Mouse (Mus musculus) heart, adult 2 months (tissue): ENCODE measurements around the gene Ank3. TPM values are rescaled to one million over a fixed set of nuclear protein-coding genes. Genes with fewer than 3 reads are reported as not detected.
"Not testable (repeated sequence)": the region's sequence is repeated elsewhere in the genome, so short reads cannot be mapped to it uniquely, and the experiment has no call there.

ENCODE experiments used
- DNase-seq, 2 experiments: peaks; one replicate each; pipeline ENCODE4 v3.0.0; 2021
- H3K27ac ChIP-seq: fragments of 200-600 bp; 2 replicates; pipeline ENCODE4 v1.8.1; 2022
- H3K27me3 ChIP-seq: fragments of 200-500 bp; 2 replicates; pipeline ENCODE4 v1.6.1; 2012; ENCODE audit warnings: mild to moderate bottlenecking, low read length, inconsistent platforms, mixed read lengths; ENCODE audit not compliant: control insufficient read depth, insufficient read depth
- H3K36me3 ChIP-seq: fragments of 200-500 bp; 2 replicates; pipeline ENCODE4 v1.6.1; 2012; ENCODE audit warnings: low read length, inconsistent platforms; ENCODE audit not compliant: control insufficient read depth, insufficient read depth
- H3K4me1 ChIP-seq: fragments of 200-500 bp; 2 replicates; pipeline ENCODE4 v1.6.1; 2011; ENCODE audit warnings: low read length; ENCODE audit not compliant: control insufficient read depth, insufficient read depth
- H3K4me3 ChIP-seq: fragments of 200-600 bp; 2 replicates; pipeline ENCODE4 v1.8.1; 2022
- H3K79me2 ChIP-seq: fragments of 200-500 bp; replicated peaks from 2 replicates; pipeline ENCODE4 v1.6.1; 2012; ENCODE audit warnings: mild to moderate bottlenecking, inconsistent platforms, low read length, moderate library complexity, mixed read lengths; ENCODE audit not compliant: control insufficient read depth, insufficient read depth
- H3K9ac ChIP-seq: fragments of 200-500 bp; 2 replicates; pipeline ENCODE4 v1.6.1; 2012; ENCODE audit warnings: low read depth, mild to moderate bottlenecking, control low read depth, inconsistent platforms, low read length, mixed read lengths
- CTCF ChIP-seq: fragments of 200-600 bp; IDR thresholded peaks from 2 replicates; pipeline ENCODE4 v1.8.1; 2022; ENCODE audit warnings: antibody characterized with exemption, mild to moderate bottlenecking, moderate library complexity
- EP300 ChIP-seq: fragments of 200-500 bp; IDR thresholded peaks from 2 replicates; pipeline ENCODE4 v1.6.1; 2011; ENCODE audit warnings: low read depth, low read length, control low read depth; ENCODE audit not compliant: insufficient read depth
- POLR2A ChIP-seq: fragments of 200-500 bp; IDR thresholded peaks from 2 replicates; pipeline ENCODE4 v1.6.1; 2011; ENCODE audit warnings: mild to moderate bottlenecking, low read depth, low read length, control low read depth; ENCODE audit not compliant: insufficient read depth
- WGBS: fragments of 180-500 bp; shearing (Covaris S2); methylation state at CpG from one replicate; pipeline ENCODE4 v1.1.7; 2018; 5-methylcytosine and 5-hydroxymethylcytosine counted together
- intact Hi-C: fragments of 180-260 bp; cut with DNase I; formaldehyde crosslinking; loops from one replicate; pipeline ENCODE4 v1.15.1; 2025
- polyA plus RNA-seq: library from polyadenylated mRNA; depleted of rRNA; stranded (reverse); fragments of >200 nt; gene quantifications from 2 replicates; pipeline ENCODE4 v1.2.3, GENCODE M21; 2012
- total RNA-seq, 2 experiments: library from RNA; stranded (reverse); gene quantifications; 2 replicates each; pipeline ENCODE4 v1.2.3; 2021

Ank3 gene
- total and polyA plus RNA-seq, 3 experiments: 16.8 to 80.3 (median 64.6) TPM

DNA sequence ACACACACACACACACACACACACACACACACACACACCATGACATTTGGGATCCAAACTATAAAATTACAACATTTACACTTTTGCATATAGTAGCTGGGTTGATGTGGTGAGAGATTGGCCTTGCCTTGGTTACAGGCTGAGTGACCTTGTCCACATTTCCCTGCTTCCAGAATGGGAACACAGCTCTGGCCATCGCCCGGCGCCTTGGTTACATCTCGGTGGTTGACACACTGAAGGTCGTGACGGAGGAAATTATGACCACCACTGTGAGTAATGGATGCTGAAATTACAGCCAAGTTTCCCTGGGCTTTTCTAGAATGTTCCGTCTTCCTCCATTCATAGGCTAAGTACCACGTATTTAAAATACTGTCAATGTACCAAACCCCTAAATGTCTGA lies 500.2 kb downstream of the Ank3 start:
- no peak for DNase-seq
- Histone ChIP-seq H3K4me1 (peaks cover 1% of the 10 kb centered on the region; the same call in 1 of the 2 replicates), H3K79me2 (no peaks in the 10 kb centered on the region; the same call in 1 of the 2 replicates), H3K36me3 (no peaks in the 10 kb centered on the region), H3K27me3 (no peaks in the 10 kb centered on the region), H3K9ac (no peak overlapping the region), H3K4me3 (no peak overlapping the region), H3K27ac (no peak overlapping the region)
- TF ChIP-seq POLR2A (no peak), CTCF (no peak), EP300 (no peak)
- intact Hi-C loops: no loop called here
- WGBS: 89% methylated on average over 8 of the region's 8 CpGs

DNA sequence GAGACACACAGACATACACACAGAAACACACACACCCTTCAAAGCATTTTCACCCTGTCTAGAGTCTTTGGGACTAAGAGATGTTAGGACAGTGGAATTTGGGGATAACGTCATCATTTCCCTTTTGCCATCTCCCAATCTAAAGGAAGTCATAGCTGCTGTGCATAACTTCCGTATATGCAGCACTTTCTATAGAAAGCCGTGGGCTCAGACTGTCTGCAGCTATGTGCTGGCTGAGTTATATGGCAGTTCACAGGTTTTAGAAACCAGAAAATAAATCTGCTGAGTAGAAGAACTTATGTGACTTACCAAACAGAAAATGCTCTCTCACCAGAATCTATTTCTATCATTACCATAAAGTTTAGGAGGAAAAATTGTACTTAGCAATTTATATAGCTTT lies 501.2 kb downstream of the Ank3 start:
- Histone ChIP-seq H3K4me1 (peaks cover 1% of the 10 kb centered on the region; the same call in 1 of the 2 replicates), H3K4me3 (no peak overlapping the region), H3K27ac (no peak overlapping the region), H3K36me3 (no peaks in the 10 kb centered on the region), H3K27me3 (no peaks in the 10 kb centered on the region), H3K79me2 (no peaks in the 10 kb centered on the region; the same call in 1 of the 2 replicates), H3K9ac (no peak overlapping the region)
- TF ChIP-seq EP300 (no peak), POLR2A (no peak), CTCF (no peak)
- DNase-seq: no peak
- 50% methylated on average over 3 of the region's 3 CpGs for WGBS
- intact Hi-C loops: no loop called here

DNA sequence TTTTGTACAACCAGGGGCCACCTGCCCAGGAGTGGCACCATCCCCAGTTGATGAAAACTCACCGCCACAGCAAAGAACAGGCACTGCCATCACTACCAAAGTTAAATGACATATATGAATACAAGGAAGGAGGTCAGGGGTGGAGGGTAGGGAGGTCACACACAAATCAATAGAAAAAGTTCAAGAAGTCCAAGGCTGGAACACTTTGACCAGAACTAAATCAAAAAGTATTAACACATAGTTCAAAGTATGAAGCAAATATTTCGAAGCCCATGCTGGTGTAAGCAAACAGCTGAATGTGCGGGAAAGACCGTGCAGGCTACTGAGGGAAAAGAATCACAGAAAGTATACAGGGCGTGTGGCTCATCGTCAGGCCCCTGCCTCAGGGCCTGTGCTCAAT lies 503.5 kb downstream of the Ank3 start:
- Histone ChIP-seq H3K27me3 (no peaks in the 10 kb centered on the region), H3K27ac (no peak overlapping the region), H3K4me3 (no peak overlapping the region), H3K79me2 (no peaks in the 10 kb centered on the region), H3K4me1 (peaks cover 1% of the 10 kb centered on the region; the same call in 1 of the 2 replicates), H3K36me3 (no peaks in the 10 kb centered on the region), H3K9ac (no peak overlapping the region)
- TF ChIP-seq CTCF (no peak), EP300 (no peak), POLR2A (no peak)
- WGBS: 88% methylated on average over 6 of the region's 6 CpGs
- intact Hi-C loops: no loop called here
- DNase-seq: no peak

DNA sequence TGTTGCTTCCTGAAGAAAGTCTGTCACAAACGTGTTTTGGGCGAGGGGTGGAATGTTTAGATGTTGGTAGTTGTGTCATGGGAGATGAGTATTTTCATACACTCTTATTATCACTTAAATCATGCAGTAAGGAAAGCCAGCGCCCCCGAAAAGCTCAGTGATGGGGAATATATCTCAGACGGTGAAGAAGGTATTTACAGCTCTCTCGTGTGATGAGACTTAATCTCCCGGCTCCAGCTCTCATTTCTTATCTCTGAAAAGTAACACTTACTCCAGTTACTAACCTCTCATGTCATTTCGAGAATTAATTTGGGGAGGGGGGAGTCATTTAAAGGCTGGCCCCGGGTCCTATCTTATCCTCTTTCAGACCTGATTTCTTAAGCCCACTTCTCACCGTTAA lies 505.7 kb downstream of the Ank3 start:
- H3K36me3 ChIP-seq: no peaks in the 10 kb centered on the region
- no peak overlapping the region for H3K9ac ChIP-seq
- no peak overlapping the region for H3K4me3 ChIP-seq
- DNase-seq: no peak
- no peaks in the 10 kb centered on the region for H3K27me3 ChIP-seq
- H3K79me2 ChIP-seq: no peaks in the 10 kb centered on the region
- TF ChIP-seq CTCF (no peak), POLR2A (no peak)
- no peaks in the 10 kb centered on the region for H3K4me1 ChIP-seq
- no peak overlapping the region for H3K27ac ChIP-seq
- 41% methylated on average over 10 of the region's 10 CpGs for WGBS
- intact Hi-C loops: no loop called here

DNA sequence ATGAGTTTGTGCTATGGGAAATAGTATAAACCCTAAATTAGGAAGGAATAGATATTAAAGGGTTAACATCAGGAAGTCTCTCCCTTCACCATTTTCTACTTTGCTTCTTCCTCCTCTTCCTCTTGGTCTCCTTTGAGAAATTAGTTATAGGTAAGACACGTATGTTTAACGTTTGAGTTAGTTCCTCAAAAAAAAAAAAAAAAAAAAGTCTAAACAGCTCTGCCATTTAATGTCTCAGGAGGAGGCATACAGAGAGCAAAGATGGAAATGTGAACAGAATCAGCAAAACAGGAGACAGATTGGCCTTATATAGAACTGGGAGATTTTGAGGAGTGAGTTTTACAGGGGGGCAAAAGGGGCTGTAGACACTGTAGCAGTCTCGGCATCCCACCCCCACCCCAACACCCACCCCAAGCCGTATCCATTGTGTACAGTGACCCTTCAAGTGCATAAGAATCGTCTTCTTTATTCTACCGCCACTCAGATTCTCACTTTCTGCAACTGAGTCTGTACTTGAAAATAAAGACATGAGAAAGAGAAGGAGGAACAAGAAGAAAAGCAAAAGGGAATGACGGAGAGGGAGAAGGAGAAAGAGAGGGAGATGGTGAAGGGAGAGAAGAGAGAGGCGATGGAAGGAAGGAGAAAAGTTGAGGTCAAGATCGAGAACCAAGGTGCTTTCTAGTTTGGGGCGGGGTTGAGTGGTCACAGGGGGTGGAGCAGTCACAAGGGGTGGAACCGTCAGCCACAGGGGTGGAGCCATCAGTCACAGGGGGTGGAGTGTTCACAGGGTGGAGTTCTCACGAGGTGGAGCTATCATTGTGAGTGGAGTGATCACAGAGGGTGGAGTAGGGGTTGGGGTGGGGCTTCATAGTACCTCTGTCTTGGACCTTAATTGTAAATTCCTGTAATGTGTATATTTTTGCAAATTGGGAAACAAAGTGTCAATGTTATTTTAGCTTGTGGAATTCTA lies 509.5 kb downstream of the Ank3 start:
- H3K79me2 ChIP-seq: no peaks in the 10 kb centered on the region
- no peaks in the 10 kb centered on the region for H3K4me1 ChIP-seq
- H3K9ac ChIP-seq: no peak overlapping the region
- intact Hi-C loops: no loop called here
- no peak for DNase-seq
- H3K27ac ChIP-seq: no peak overlapping the region
- H3K36me3 ChIP-seq: no peaks in the 10 kb centered on the region
- no peak overlapping the region for H3K4me3 ChIP-seq
- 66% methylated on average over 12 of the region's 12 CpGs for WGBS
- H3K27me3 ChIP-seq: no peaks in the 10 kb centered on the region
- TF ChIP-seq POLR2A: no peak
- no peak for TF ChIP-seq EP300
- TF ChIP-seq CTCF: no peak

DNA sequence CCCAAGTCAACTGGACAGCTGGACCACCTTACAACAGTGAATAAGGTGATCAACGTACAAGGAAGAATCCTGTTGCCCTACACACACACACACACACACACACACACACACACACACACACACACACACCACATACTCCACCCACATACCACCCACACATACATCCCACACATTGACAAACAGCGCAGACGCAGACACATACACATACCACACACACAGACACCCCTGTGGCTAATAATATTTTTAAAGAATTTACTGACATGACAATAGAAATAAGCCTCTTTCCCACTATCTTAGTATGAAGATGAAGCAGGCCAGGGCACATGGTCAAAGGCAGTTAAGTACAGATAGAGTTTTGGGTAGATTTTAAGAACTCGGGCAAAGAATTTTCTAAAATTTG lies 511.3 kb downstream of the Ank3 start:
- Histone ChIP-seq H3K27me3 (no peaks in the 10 kb centered on the region), H3K4me1 (no peaks in the 10 kb centered on the region), H3K27ac (no peak overlapping the region; the same call in 1 of the 2 replicates), H3K36me3 (no peaks in the 10 kb centered on the region), H3K4me3 (no peak overlapping the region), H3K9ac (no peak overlapping the region), H3K79me2 (no peaks in the 10 kb centered on the region)
- intact Hi-C loops: no loop called here
- TF ChIP-seq CTCF: no peak
- TF ChIP-seq EP300: no peak
- TF ChIP-seq POLR2A: no peak
- no peak for DNase-seq
- WGBS: 81% methylated on average over 4 of the region's 4 CpGs

DNA sequence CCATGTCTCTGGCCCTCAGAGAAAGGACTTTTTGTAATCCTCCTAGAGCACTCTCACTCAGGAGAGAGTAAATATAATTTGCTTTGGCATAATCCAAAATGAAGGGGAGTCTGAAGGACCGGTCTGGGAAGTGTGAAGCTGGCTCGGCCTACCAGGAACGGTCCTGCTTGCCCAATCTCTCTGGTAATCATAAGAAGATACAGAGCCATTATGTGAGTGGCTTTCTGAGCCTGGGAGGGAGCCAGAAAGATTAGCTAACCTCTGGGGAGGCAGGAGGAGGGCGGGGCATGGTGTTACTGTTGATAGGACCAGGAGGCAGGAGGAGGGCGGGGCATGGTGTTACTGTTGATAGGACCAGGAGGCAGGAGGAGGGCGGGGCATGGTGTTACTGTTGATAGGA lies 511.7 kb downstream of the Ank3 start:
- H3K4me3 ChIP-seq, H3K27ac ChIP-seq, H3K36me3 ChIP-seq, H3K79me2 ChIP-seq, intact Hi-C loops, H3K27me3 ChIP-seq, H3K9ac ChIP-seq, H3K4me1 ChIP-seq: not testable (repeated sequence)
- peak; percentile 47 to 68 for DNase-seq
- 12% methylated on average over 5 of the region's 6 CpGs for WGBS

DNA sequence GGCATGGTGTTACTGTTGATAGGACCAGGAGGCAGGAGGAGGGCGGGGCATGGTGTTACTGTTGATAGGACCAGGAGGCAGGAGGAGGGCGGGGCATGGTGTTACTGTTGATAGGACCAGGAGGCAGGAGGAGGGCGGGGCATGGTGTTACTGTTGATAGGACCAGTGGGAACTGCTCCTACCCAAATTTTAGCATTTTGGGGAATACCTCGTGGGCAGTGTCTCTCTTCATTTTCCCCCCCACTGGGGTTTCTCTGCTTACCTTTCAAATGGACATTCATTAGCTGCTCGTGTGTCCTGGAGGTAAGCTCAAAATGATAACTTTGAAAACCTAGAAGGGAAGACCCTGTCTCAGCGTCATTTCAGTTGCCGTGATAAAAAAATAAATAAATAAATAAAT lies 512.2 kb downstream of the Ank3 start:
- H3K9ac ChIP-seq, intact Hi-C loops, H3K79me2 ChIP-seq, H3K27me3 ChIP-seq, H3K4me1 ChIP-seq, H3K4me3 ChIP-seq, DNase-seq, H3K27ac ChIP-seq, H3K36me3 ChIP-seq: not testable (repeated sequence)
- WGBS: 42% methylated on average over 6 of the region's 7 CpGs
